Mouse (Mus musculus) CH12.LX (cell line): Measurements from ENCODE around the gene Ldb3. TPM values are rescaled to one million over a fixed set of nuclear protein-coding genes. Genes with fewer than 3 reads are reported as not detected.

Source experiments
- DNase-seq: peaks from one replicate; pipeline ENCODE4 v3.0.0-alpha.2; 2013; ENCODE audit errors: extremely low read depth
- H3K27ac ChIP-seq: 2 replicates; pipeline ENCODE4 v1.5.1; 2012; ENCODE audit warnings: low read depth, mild to moderate bottlenecking, control low read depth, moderate library complexity; ENCODE audit not compliant: insufficient read depth
- H3K27me3 ChIP-seq: replicated peaks from 2 replicates; pipeline ENCODE3; 2012; ENCODE audit warnings: inconsistent platforms
- H3K36me3 ChIP-seq, 2 experiments: replicated peaks in 1 of 2; 2 replicates each; pipeline versions ENCODE3 to v1.6.1; 2012; ENCODE audit warnings: inconsistent platforms in 1 of 2, low read length in 1 of 2, mild to moderate bottlenecking in 1 of 2, mixed read lengths in 1 of 2, moderate library complexity in 1 of 2; ENCODE audit not compliant: control insufficient read depth in 1 of 2, insufficient read depth in 1 of 2
- H3K4me1 ChIP-seq, 2 experiments: 2 replicates each; pipeline ENCODE4 v1.6.1; 2012; ENCODE audit warnings: inconsistent platforms in 1 of 2, moderate library complexity in 1 of 2; ENCODE audit not compliant: insufficient read depth in 2 of 2, control insufficient read depth in 1 of 2
- H3K4me2 ChIP-seq: 2 replicates; pipeline ENCODE4 v1.6.1; 2012; ENCODE audit warnings: low read depth, mild to moderate bottlenecking, control low read depth; ENCODE audit not compliant: poor library complexity, insufficient read depth, severe bottlenecking
- H3K4me3 ChIP-seq, 3 experiments: fragments of 150-350 bp in 1 of 3; sonication (generic) in 1 of 3; replicated peaks in 1 of 3; 2 replicates each; pipeline versions ENCODE3 to v1.5.1; 2011 to 2012; ENCODE audit warnings: low read depth in 2 of 3, low read length in 2 of 3, mild to moderate bottlenecking in 2 of 3, moderate library complexity in 2 of 3, control low read depth in 1 of 3, improper control_type of control experiment in 1 of 3, inconsistent platforms in 1 of 3, mixed read lengths in 1 of 3; ENCODE audit not compliant: poor library complexity in 1 of 3
- H3K79me2 ChIP-seq: replicated peaks from 2 replicates; pipeline ENCODE4 v1.6.1; 2012; ENCODE audit warnings: mild to moderate bottlenecking, moderate library complexity; ENCODE audit not compliant: control insufficient read depth, poor library complexity, insufficient read depth, severe bottlenecking; ENCODE audit errors: extremely low read depth
- H3K9ac ChIP-seq: 2 replicates; pipeline ENCODE4 v1.6.1; 2012; ENCODE audit warnings: low read depth, mild to moderate bottlenecking, control low read depth, moderate library complexity; ENCODE audit not compliant: insufficient read depth
- H3K9me3 ChIP-seq: replicated peaks from 2 replicates; pipeline ENCODE3; 2012; ENCODE audit warnings: low read length, inconsistent platforms, mixed read lengths
- BHLHE40 ChIP-seq: IDR thresholded peaks from 2 replicates; pipeline ENCODE4 v1.6.1; 2011; ENCODE audit warnings: mild to moderate bottlenecking, low read depth, low read length, improper control_type of control experiment
- CTCF ChIP-seq, 2 experiments: IDR thresholded peaks in 1 of 2; conservative IDR thresholded peaks in 1 of 2; 2 replicates each; pipeline ENCODE4 v1.5.1; 2011 to 2012; ENCODE audit warnings: low read depth in 2 of 2, low read length in 2 of 2, improper control_type of control experiment in 1 of 2, inconsistent platforms in 1 of 2, mild to moderate bottlenecking in 1 of 2, moderate library complexity in 1 of 2
- E2F4 ChIP-seq: IDR thresholded peaks from 2 replicates; pipeline ENCODE4 v1.6.1; 2011; ENCODE audit warnings: low read depth, low read length, improper control_type of control experiment; ENCODE audit not compliant: insufficient replicate concordance
- ETS1 ChIP-seq: conservative IDR thresholded peaks from 2 replicates; pipeline ENCODE4 v1.6.1; 2012; ENCODE audit warnings: low read depth, mild to moderate bottlenecking, inconsistent platforms, low read length, improper control_type of control experiment, moderate library complexity
- JUN ChIP-seq: IDR thresholded peaks from 2 replicates; pipeline ENCODE4 v1.6.1; 2011; ENCODE audit warnings: low read depth, mild to moderate bottlenecking, low read length, improper control_type of control experiment, moderate library complexity; ENCODE audit not compliant: insufficient read depth
- MAX ChIP-seq: IDR thresholded peaks from 2 replicates; pipeline ENCODE4 v1.6.1; 2011; ENCODE audit warnings: low read length, improper control_type of control experiment
- NELFE ChIP-seq: IDR thresholded peaks from 2 replicates; pipeline ENCODE4 v1.6.1; 2011; ENCODE audit warnings: low read depth, low read length, improper control_type of control experiment
- ZKSCAN1 ChIP-seq: IDR thresholded peaks from 2 replicates; pipeline ENCODE4 v1.6.1; 2012; ENCODE audit warnings: low read depth, inconsistent platforms, low read length, improper control_type of control experiment, borderline replicate concordance
- ZMIZ1 ChIP-seq: IDR thresholded peaks from 2 replicates; pipeline ENCODE4 v1.6.1; 2012; ENCODE audit warnings: low read depth, mild to moderate bottlenecking, inconsistent platforms, low read length, improper control_type of control experiment
- ZNF384 ChIP-seq: IDR thresholded peaks from 2 replicates; pipeline ENCODE4 v1.6.1; 2012; ENCODE audit warnings: low read depth, low read length, improper control_type of control experiment, inconsistent platforms
- dilution Hi-C: fragments of 300-500 bp; cut with MboI; formaldehyde crosslinking; loops from 2 replicates; pipeline ENCODE4 v1.14.3; 2020; ENCODE audit warnings: low sequenced_read_pairs; ENCODE audit not compliant: extremely low pct_unique_long_range_greater_than_20kb, extremely low pct_ligation_motif_present
- in situ Hi-C: fragments of 300-500 bp; cut with MboI; formaldehyde crosslinking; loops from 3 replicates; pipeline ENCODE4 v1.14.3; 2019; ENCODE audit warnings: low sequenced_read_pairs, low pct_ligation_motif_present, low pct_unique_long_range_greater_than_20kb, mixed read lengths
- polyA plus RNA-seq: library from polyadenylated mRNA; unstranded; fragments of >175 nt; gene quantifications from 2 replicates; pipeline ENCODE4 v1.2.1, GENCODE M21; 2012; ENCODE audit warnings: low read depth; ENCODE audit not compliant: insufficient read length
- total RNA-seq, 2 experiments: library from RNA; depleted of rRNA; stranded (reverse); fragments of 300-350 nt in 1 of 2; fragments of >200 nt in 1 of 2; gene quantifications; 2 replicates each; pipeline ENCODE4 v1.2.3; 2012 to 2014

The Ldb3 gene
- total and polyA plus RNA-seq, 3 experiments, result 0.08 TPM; not detected in 2

- H3K27me3 ChIP-seq, result no peaks in the 10 kb centered on the region
- H3K4me1 ChIP-seq, result peaks cover 6 to 27% of the 10 kb centered on the region in 2 experiments; a peak in 3 of 4 replicates
- dilution Hi-C loops (no loop called here), in situ Hi-C loops (loop anchor here (10.0 kb wide), 1 partner anchor 492 kb away; the partner anchor contains the start of gene Anxa8)
- H3K27ac ChIP-seq, result no peak overlapping the region
- no peaks in the 10 kb centered on the region for H3K9me3 ChIP-seq
- no peak for TF ChIP-seq ZMIZ1
- no peak for TF ChIP-seq ZKSCAN1
- no peak for TF ChIP-seq ETS1
- no peak for TF ChIP-seq NELFE
- TF ChIP-seq JUN, result no peak
- no peak for TF ChIP-seq BHLHE40
- no peak for TF ChIP-seq ZNF384
- no peaks in the 10 kb centered on the region for H3K79me2 ChIP-seq
- H3K9ac ChIP-seq, result no peak overlapping the region
- no peak overlapping the region for H3K4me2 ChIP-seq
- H3K4me3 ChIP-seq, result no peak overlapping the region
- H3K36me3 ChIP-seq, result no peaks in the 10 kb centered on the region
- DNase-seq, result no peak
These were observed 11.6 kb downstream of the Ldb3 start for GRCm38 (mm10) chr14:34576858-34577257.

- no peak overlapping the region for H3K4me2 ChIP-seq
- in situ Hi-C loops, result loop anchor here (10.0 kb wide), 1 partner anchor 489 kb away; the partner anchor contains the start of gene Anxa8
- H3K4me3 ChIP-seq, result no peak overlapping the region
- DNase-seq, result no peak
- peaks cover 10 to 19% of the 10 kb centered on the region in 2 experiments for H3K4me1 ChIP-seq
- dilution Hi-C loops, result no loop called here
- H3K27ac ChIP-seq, result no peak overlapping the region
- peak in 1 of 2 experiments; percentile 51; a peak in 2 of 4 replicates for TF ChIP-seq CTCF (conservative IDR thresholded peaks at IDR 0.05 in 1 of 2, IDR thresholded peaks at IDR 0.05 in 1 of 2; ENCODE audit: low read depth in 2 of 2, low read length in 2 of 2)
- no peak for TF ChIP-seq E2F4
- TF ChIP-seq, all 38 proteins: peak for 1
- no peaks in the 10 kb centered on the region for H3K27me3 ChIP-seq
- no peaks in the 10 kb centered on the region for H3K9me3 ChIP-seq
- H3K9ac ChIP-seq, result no peak overlapping the region
- H3K36me3 ChIP-seq, result no peaks in the 10 kb centered on the region
- no peaks in the 10 kb centered on the region for H3K79me2 ChIP-seq
These were observed 14.4 kb downstream of the Ldb3 start for GRCm38 (mm10) chr14:34574068-34574467.

- H3K27me3 ChIP-seq, result no peaks in the 10 kb centered on the region
- no peaks in the 10 kb centered on the region for H3K79me2 ChIP-seq
- dilution Hi-C loops (no loop called here), in situ Hi-C loops (loop anchor here (10.0 kb wide), 1 partner anchor 489 kb away; the partner anchor contains the start of gene Anxa8)
- H3K9ac ChIP-seq, result no peak overlapping the region
- H3K4me3 ChIP-seq, result no peak overlapping the region
- no peaks in the 10 kb centered on the region for H3K9me3 ChIP-seq
- no peak overlapping the region for H3K4me2 ChIP-seq
- no peak overlapping the region for H3K27ac ChIP-seq
- no peak for DNase-seq
- peaks cover 10 to 19% of the 10 kb centered on the region in 2 experiments for H3K4me1 ChIP-seq
- H3K36me3 ChIP-seq, result no peaks in the 10 kb centered on the region
- TF ChIP-seq MAX (no peak), JUN (no peak)
These were observed 15.1 kb downstream of the Ldb3 start for GRCm38 (mm10) chr14:34573348-34573913.
